Mouse (Mus musculus) neural tube, embryonic 12.5 days (tissue): Measurements from ENCODE around the gene Mtrf1. TPM values are rescaled to one million over a fixed set of nuclear protein-coding genes. Genes with fewer than 3 reads are reported as not detected.
A peak's percentile ranks its signal among the peaks of the same experiment; 100 is the strongest.
"Not testable (repeated sequence)": the region's sequence is repeated elsewhere in the genome, so short reads cannot be mapped to it uniquely, and the experiment has no call there.

Experiments used
- ATAC-seq: fragments of 200-750 bp; cut with Nextera tagmentation; 2 replicates; pipeline ENCODE4 v1.8.0; 2017; ENCODE audit warnings: low read depth, mild to moderate bottlenecking, moderate TSS enrichment, moderate library complexity; ENCODE audit not compliant: low FRiP score
- H3K27ac ChIP-seq: fragments of 300-500 bp; sonication (generic); 2 replicates; pipeline ENCODE4 v1.5.1; 2016
- H3K27me3 ChIP-seq: fragments of 300-500 bp; sonication (generic); replicated peaks from 2 replicates; pipeline ENCODE4 v1.6.1; 2016; ENCODE audit warnings: mild to moderate bottlenecking
- H3K36me3 ChIP-seq: fragments of 300-500 bp; sonication (generic); 2 replicates; pipeline ENCODE4 v1.6.1; 2016; ENCODE audit warnings: mild to moderate bottlenecking
- H3K4me1 ChIP-seq: fragments of 300-500 bp; sonication (generic); 2 replicates; pipeline ENCODE4 v1.6.1; 2016
- H3K4me2 ChIP-seq: fragments of 300-500 bp; sonication (generic); replicated peaks from 2 replicates; pipeline ENCODE4 v1.6.1; 2016; ENCODE audit warnings: mild to moderate bottlenecking
- H3K4me3 ChIP-seq: fragments of 300-500 bp; sonication (generic); 2 replicates; pipeline ENCODE4 v1.5.1; 2016
- H3K9ac ChIP-seq: fragments of 300-500 bp; sonication (generic); 2 replicates; pipeline ENCODE4 v1.6.1; 2016; ENCODE audit warnings: mild to moderate bottlenecking
- H3K9me3 ChIP-seq: fragments of 300-500 bp; sonication (generic); 2 replicates; pipeline ENCODE4 v1.6.1; 2016; ENCODE audit warnings: mild to moderate bottlenecking
- WGBS: fragments of 180-500 bp; shearing (Covaris S2); methylation state at CpG from one replicate; pipeline ENCODE4 v1.1.7; 2016; 5-methylcytosine and 5-hydroxymethylcytosine counted together
- polyA plus RNA-seq: library from polyadenylated mRNA; unstranded; fragments of >200 nt; fragmentation: Nextera tagmentation; extraction: Ambion mirVana; gene quantifications from 2 replicates; pipeline ENCODE4 v1.2.1, GENCODE M21; 2016

Mtrf1 gene
- polyA plus RNA-seq, 1 experiment from 2014 or later, result 12.0 TPM

DNA sequence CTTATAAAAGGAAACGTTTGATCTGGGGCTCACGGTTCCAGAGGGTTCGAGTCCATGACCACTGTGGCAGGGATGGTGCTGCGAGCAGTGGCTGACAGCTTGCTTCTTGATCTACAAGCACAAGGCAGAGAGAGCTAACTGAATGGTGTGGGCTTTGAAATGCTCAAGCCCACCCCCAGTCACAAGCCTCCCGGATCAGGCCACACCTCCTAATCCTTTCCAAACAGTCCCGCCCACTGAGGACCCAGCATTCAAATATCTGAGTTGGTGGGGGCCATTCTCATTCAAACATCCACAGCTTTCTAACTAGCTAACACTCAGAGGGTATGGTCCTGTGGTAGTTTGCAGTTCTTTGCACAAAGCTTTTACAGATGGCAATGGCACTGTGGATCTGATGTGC lies 15.5 kb downstream of the Mtrf1 start:
- no peak for ATAC-seq
- no peak overlapping the region for H3K9ac ChIP-seq
- no peaks in the 10 kb centered on the region for H3K9me3 ChIP-seq
- H3K4me2 ChIP-seq, result no peak overlapping the region
- no peaks in the 10 kb centered on the region for H3K4me1 ChIP-seq
- no peak overlapping the region for H3K27ac ChIP-seq
- no peaks in the 10 kb centered on the region for H3K27me3 ChIP-seq
- peaks cover 7% of the 10 kb centered on the region; the same call in 1 of the 2 replicates for H3K36me3 ChIP-seq
- WGBS, result 85% methylated on average over 6 of the region's 6 CpGs
- no peak overlapping the region for H3K4me3 ChIP-seq

GRCm38 (mm10) chr14:79420083-79420685 lies 22.6 kb downstream of the Mtrf1 start:
- H3K9me3 ChIP-seq, result no peaks in the 10 kb centered on the region
- no peak overlapping the region for H3K9ac ChIP-seq
- no peak overlapping the region for H3K27ac ChIP-seq
- peaks cover 8% of the 10 kb centered on the region; the same call in 1 of the 2 replicates for H3K4me1 ChIP-seq
- no peaks in the 10 kb centered on the region for H3K36me3 ChIP-seq
- no peak overlapping the region for H3K4me3 ChIP-seq
- ATAC-seq, result peak; percentile 68; the same call in 1 of the 2 replicates
- 25% methylated on average over 20 of the region's 20 CpGs for WGBS
- no peaks in the 10 kb centered on the region for H3K27me3 ChIP-seq
- peak overlapping the region; percentile 42 for H3K4me2 ChIP-seq

DNA sequence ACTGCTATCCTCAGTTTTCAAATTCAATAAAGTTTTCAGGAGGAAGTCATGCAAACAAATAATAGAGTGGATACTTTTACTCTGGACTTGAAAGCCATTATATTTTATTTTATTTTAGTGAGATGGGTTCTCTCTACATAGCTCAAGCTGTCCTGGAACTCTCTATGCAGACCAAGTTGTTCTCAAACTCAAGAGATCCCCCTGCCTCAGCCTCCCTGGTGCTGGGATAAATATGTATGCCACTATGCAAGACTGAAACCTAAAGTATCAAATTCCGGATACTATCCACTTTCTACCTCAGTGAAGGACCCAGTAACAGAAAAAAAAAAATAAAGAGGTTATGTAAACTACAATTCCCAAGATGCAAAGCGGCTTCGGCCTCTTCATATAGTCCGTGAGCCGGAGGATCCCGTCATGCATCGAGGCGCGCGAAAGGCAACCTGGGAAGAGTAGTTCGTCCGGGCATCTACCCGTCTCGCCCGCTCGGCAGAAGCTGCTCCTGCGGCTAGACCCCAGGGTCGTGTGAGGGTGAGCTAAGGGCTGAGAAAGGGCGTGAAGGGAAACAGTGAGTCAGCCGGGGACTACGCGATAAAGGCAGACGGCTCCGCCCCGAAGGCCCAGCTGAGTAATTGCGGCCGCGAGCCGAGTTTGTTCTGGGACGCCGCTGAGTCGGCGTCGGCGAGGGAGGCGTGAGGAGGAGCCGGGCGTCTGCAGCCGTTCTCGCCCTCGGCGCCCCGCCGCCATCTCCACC lies 28.6 kb downstream of the Mtrf1 start, which contains the start of gene Kbtbd7:
Gene Kbtbd7 (plus strand): TSS at position 533 of the 751 bp plus-strand sequence.
- H3K4me1 ChIP-seq, result no peaks in the 10 kb centered on the region
- ATAC-seq, result peak; percentile 97
- no peaks in the 10 kb centered on the region for H3K27me3 ChIP-seq
- peaks cover 12% of the 10 kb centered on the region for H3K9me3 ChIP-seq
- peak within 1 kb of the TSS; percentile 54 for H3K4me2 ChIP-seq
- no peaks in the 10 kb centered on the region; the same call in 1 of the 2 replicates for H3K36me3 ChIP-seq
- H3K27ac ChIP-seq, result 0 out of 2 replicates have a peak within 1 kb of the TSS, but pooled peaks have one; percentile 21
- peak within 1 kb of the TSS; percentile 46 for H3K4me3 ChIP-seq
- H3K9ac ChIP-seq, result peak within 1 kb of the TSS; percentile 58
- under 1% methylated on average over 43 of the region's 44 CpGs for WGBS

GRCm38 (mm10) chr14:79426730-79427365 lies 29.3 kb downstream of the Mtrf1 start:
- H3K36me3 ChIP-seq, H3K4me1 ChIP-seq, H3K27ac ChIP-seq, H3K27me3 ChIP-seq: not testable (repeated sequence)
- Histone ChIP-seq H3K9ac (peak overlapping the region; percentile 58), H3K4me2 (peak overlapping the region; percentile 54), H3K4me3 (peak overlapping the region; percentile 46), H3K9me3 (peaks cover 12% of the 10 kb centered on the region)
- peak; percentile 81 for ATAC-seq
- 40% methylated on average over 17 of the region's 59 CpGs for WGBS

GRCm38 (mm10) chr14:79434068-79434467 lies 36.5 kb downstream of the Mtrf1 start:
- 87% methylated on average over 1 of the region's 1 CpGs for WGBS
- no peak overlapping the region for H3K9ac ChIP-seq
- no peak for ATAC-seq
- no peaks in the 10 kb centered on the region for H3K36me3 ChIP-seq
- H3K27ac ChIP-seq, result no peak overlapping the region
- H3K4me1 ChIP-seq, result no peaks in the 10 kb centered on the region
- H3K4me2 ChIP-seq, result no peak overlapping the region
- no peaks in the 10 kb centered on the region for H3K9me3 ChIP-seq
- no peak overlapping the region for H3K4me3 ChIP-seq
- H3K27me3 ChIP-seq, result no peaks in the 10 kb centered on the region

- Histone ChIP-seq H3K4me1 (no peaks in the 10 kb centered on the region; the same call in 1 of the 2 replicates), H3K9me3 (no peaks in the 10 kb centered on the region), H3K27ac (no peak overlapping the region), H3K36me3 (no peaks in the 10 kb centered on the region), H3K9ac (no peak overlapping the region), H3K27me3 (no peaks in the 10 kb centered on the region), H3K4me2 (no peak overlapping the region), H3K4me3 (no peak overlapping the region)
- no peak for ATAC-seq
- 84% methylated on average over 2 of the region's 2 CpGs for WGBS
Measured at GRCm38 (mm10) chr14:79440655-79441054, 43.1 kb downstream of the Mtrf1 start.

DNA sequence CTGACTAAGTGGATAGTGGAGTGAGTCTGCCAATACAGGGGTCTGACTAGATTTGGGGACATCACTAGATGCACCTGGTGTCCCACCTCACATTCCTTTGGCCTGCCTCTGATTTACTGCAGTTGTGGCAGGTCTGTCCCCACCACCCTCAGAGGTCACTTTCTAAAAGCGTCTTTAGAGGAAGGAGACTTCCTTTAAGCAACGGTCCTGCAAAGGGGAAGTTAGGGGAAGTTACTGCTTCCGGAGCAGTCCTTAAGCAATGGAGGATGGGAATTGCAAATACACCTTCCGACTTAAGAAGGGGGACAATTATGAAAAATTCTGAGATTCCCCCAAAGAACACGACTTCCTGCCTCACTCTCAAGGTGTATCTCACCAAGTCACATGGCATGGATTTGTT lies 43.9 kb downstream of the Mtrf1 start:
- no peaks in the 10 kb centered on the region for H3K9me3 ChIP-seq
- H3K4me3 ChIP-seq, result no peak overlapping the region
- no peak overlapping the region for H3K27ac ChIP-seq
- no peak for ATAC-seq
- H3K4me2 ChIP-seq, result no peak overlapping the region
- no peaks in the 10 kb centered on the region for H3K36me3 ChIP-seq
- WGBS, result 86% methylated on average over 5 of the region's 5 CpGs
- no peaks in the 10 kb centered on the region; the same call in 1 of the 2 replicates for H3K4me1 ChIP-seq
- no peak overlapping the region for H3K9ac ChIP-seq
- H3K27me3 ChIP-seq, result no peaks in the 10 kb centered on the region

GRCm38 (mm10) chr14:79444601-79445000 lies 47.0 kb downstream of the Mtrf1 start:
- no peaks in the 10 kb centered on the region; the same call in 1 of the 2 replicates for H3K4me1 ChIP-seq
- no peak overlapping the region for H3K27ac ChIP-seq
- peak; percentile 31; the same call in 1 of the 2 replicates for ATAC-seq
- peak overlapping the region; percentile 48 for H3K4me2 ChIP-seq
- H3K9ac ChIP-seq, result no peak overlapping the region
- no peaks in the 10 kb centered on the region for H3K36me3 ChIP-seq
- H3K4me3 ChIP-seq, result no peak overlapping the region
- H3K9me3 ChIP-seq, result no peaks in the 10 kb centered on the region
- H3K27me3 ChIP-seq, result no peaks in the 10 kb centered on the region
- WGBS, result 85% methylated on average over 9 of the region's 9 CpGs

- H3K36me3 ChIP-seq, result no peaks in the 10 kb centered on the region
- ATAC-seq, result peak; percentile 80
- no peaks in the 10 kb centered on the region for H3K27me3 ChIP-seq
- WGBS, result 30% methylated on average over 16 of the region's 16 CpGs
- no peak overlapping the region for H3K27ac ChIP-seq
- H3K4me1 ChIP-seq, result no peaks in the 10 kb centered on the region; the same call in 1 of the 2 replicates
- no peak overlapping the region for H3K4me3 ChIP-seq
- no peak overlapping the region for H3K9ac ChIP-seq
- H3K4me2 ChIP-seq, result peak overlapping the region; percentile 48
- no peaks in the 10 kb centered on the region for H3K9me3 ChIP-seq
Measured at GRCm38 (mm10) chr14:79445055-79445620, 47.6 kb downstream of the Mtrf1 start.

DNA sequence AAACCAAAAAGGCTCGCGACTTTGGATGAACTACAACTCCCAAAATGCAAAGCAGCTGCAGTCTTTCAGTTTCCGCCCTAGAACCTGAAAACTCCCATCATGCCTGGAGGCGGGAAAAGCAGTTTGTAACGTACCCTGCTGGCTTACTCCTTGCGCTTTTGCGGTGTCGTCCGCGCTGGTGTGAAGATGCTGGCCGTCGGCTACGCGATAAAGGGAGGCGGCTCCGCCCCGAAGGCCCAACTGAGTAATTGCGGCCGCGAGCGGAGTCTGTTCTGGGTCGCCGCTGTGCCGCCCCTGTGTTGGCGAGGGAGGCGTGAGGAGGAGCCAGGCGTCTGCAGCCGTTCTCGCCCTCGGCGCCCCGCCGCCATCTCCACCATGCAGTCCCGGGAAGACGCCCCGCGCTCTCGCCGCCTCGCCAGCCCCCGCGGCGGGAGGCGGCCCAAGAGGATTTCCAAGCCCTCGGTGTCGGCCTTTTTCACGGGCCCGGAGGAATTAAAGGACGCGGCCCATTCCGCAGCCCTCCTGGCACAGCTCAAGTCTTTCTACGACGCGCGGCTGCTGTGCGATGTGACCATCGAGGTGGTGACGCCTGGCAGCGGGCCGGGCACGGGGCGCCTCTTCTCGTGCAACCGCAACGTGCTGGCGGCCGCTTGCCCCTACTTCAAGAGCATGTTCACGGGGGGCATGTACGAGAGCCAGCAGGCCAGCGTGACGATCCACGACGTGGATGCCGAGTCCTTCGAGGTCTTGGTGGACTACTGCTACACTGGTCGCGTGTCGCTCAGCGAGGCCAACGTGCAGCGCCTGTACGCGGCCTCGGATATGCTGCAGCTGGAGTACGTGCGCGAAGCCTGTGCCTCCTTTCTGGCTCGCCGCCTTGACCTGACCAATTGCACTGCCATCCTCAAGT lies 54.4 kb downstream of the Mtrf1 start, which contains the start of gene Kbtbd6:
Gene Kbtbd6 (plus strand): TSS at position 155 of the 910 bp plus-strand sequence.
- H3K27me3 ChIP-seq, H3K4me1 ChIP-seq, H3K9me3 ChIP-seq, H3K36me3 ChIP-seq, H3K27ac ChIP-seq: not testable (repeated sequence)
- WGBS, result 23% methylated on average over 45 of the region's 89 CpGs
- Histone ChIP-seq H3K4me3 (peak within 1 kb of the TSS; percentile 55), H3K9ac (peak within 1 kb of the TSS; percentile 57), H3K4me2 (peak within 1 kb of the TSS; percentile 68)
- ATAC-seq, result peak; percentile 88

- not testable (repeated sequence) for H3K4me2 ChIP-seq, H3K27ac ChIP-seq, H3K4me3 ChIP-seq, H3K9ac ChIP-seq, H3K36me3 ChIP-seq, H3K27me3 ChIP-seq, H3K4me1 ChIP-seq, H3K9me3 ChIP-seq
- 93% methylated on average over 7 of the region's 10 CpGs for WGBS
- ATAC-seq, result peak; percentile 26; the same call in 1 of the 2 replicates
Measured at GRCm38 (mm10) chr14:79452591-79452934, 55.0 kb downstream of the Mtrf1 start.
